Mouse (Mus musculus) limb, embryonic 11.5 days (tissue): ENCODE measurements at regions not wholly inside any gene's neighbourhood (a gene's known extent, or its start where the extent isn't known, plus 50 kb on each side); places are given as distances from the start of the nearest gene placed in this dataset.
"Not testable (repeated sequence)": the region's sequence is repeated elsewhere in the genome, so short reads cannot be mapped to it uniquely, and the experiment has no call there.

ENCODE experiments used
- ATAC-seq: fragments of 200-750 bp; cut with Nextera tagmentation; 2 replicates; pipeline ENCODE4 v1.8.0; 2017; ENCODE audit warnings: low read depth; ENCODE audit not compliant: insufficient number of reproducible peaks, low FRiP score, low TSS enrichment
- DNase-seq: peaks from one replicate; pipeline ENCODE4 v3.0.0-alpha.2; 2015; ENCODE audit warnings: low spot score
- H3K27ac ChIP-seq: fragments of 300-500 bp; sonication (generic); replicated peaks from 2 replicates; pipeline ENCODE4 v1.5.1; 2014; ENCODE audit warnings: low read depth, mild to moderate bottlenecking, low read length
- H3K27me3 ChIP-seq: fragments of 300-500 bp; sonication (generic); 2 replicates; pipeline ENCODE4 v1.6.1; 2014; ENCODE audit warnings: mild to moderate bottlenecking, low read length, mixed read lengths; ENCODE audit not compliant: control insufficient read depth, insufficient read depth
- H3K36me3 ChIP-seq: fragments of 300-500 bp; sonication (generic); 2 replicates; pipeline ENCODE4 v1.6.1; 2014; ENCODE audit warnings: mild to moderate bottlenecking, low read length, moderate library complexity, mixed read lengths; ENCODE audit not compliant: control insufficient read depth, insufficient read depth
- H3K4me1 ChIP-seq: fragments of 300-500 bp; sonication (generic); 2 replicates; pipeline ENCODE4 v1.6.1; 2014; ENCODE audit warnings: low read length, mixed read lengths; ENCODE audit not compliant: control insufficient read depth, insufficient read depth
- H3K4me2 ChIP-seq: fragments of 300-500 bp; sonication (generic); 2 replicates; pipeline ENCODE4 v1.6.1; 2014; ENCODE audit warnings: low read depth, mild to moderate bottlenecking, moderate library complexity; ENCODE audit not compliant: severe bottlenecking
- H3K4me3 ChIP-seq: fragments of 300-500 bp; sonication (generic); 2 replicates; pipeline ENCODE4 v1.5.1; 2014; ENCODE audit warnings: low read depth, low read length
- H3K9ac ChIP-seq: fragments of 300-500 bp; sonication (generic); 2 replicates; pipeline ENCODE4 v1.6.1; 2014; ENCODE audit warnings: mild to moderate bottlenecking, low read length
- H3K9me3 ChIP-seq: fragments of 300-500 bp; sonication (generic); 2 replicates; pipeline ENCODE4 v1.6.1; 2016; ENCODE audit warnings: low read length; ENCODE audit not compliant: control insufficient read depth
- WGBS: fragments of 180-500 bp; shearing (Covaris S2); extraction: QIAGEN DNeasy Blood & Tissue Kit; methylation state at CpG from one replicate; pipeline ENCODE4 v1.1.7; 2014; 5-methylcytosine and 5-hydroxymethylcytosine counted together

DNA sequence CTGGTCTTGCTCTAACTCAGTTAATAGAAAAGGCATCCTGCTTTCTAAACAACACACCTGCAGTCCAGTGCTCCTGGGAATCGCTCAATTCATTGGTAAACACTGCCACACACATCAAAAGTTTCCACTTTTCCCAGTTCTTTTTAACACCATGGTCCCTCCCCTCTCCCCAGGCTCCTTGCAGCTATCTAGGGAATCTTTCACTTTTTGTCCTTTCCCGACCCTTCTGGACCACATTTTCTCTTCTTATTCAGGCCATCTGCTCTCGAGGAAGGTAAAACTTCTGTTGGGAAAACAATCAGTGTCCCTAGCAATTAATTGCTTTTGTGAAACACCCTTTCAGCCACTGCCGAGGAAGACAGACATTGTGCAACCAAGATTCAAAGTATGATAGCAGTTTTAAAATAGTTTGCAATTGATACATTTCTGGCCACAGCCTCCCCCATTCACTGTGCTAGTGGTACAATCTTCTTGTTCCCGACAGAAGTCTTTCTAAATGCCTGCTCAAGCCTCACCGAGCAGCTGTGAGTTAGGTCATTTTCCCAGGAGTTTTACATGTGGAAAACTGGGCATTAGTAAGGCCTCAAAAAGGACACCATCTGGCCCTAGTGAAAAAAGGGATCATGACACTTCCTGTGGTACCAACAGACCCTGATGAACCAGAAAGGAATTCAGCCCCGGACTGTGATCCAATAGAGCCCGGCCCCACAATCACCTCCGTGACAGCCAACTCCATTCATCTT lies 347.4 kb upstream of the Pou3f2 start:
- Histone ChIP-seq H3K27ac (no peak overlapping the region), H3K4me2 (no peak overlapping the region), H3K27me3 (no peaks in the 10 kb centered on the region), H3K9me3 (no peaks in the 10 kb centered on the region), H3K36me3 (no peaks in the 10 kb centered on the region), H3K9ac (no peak overlapping the region), H3K4me3 (no peak overlapping the region), H3K4me1 (no peaks in the 10 kb centered on the region)
- WGBS = 23% methylated on average over 9 of the region's 9 CpGs
- DNase-seq (peak; percentile 21), ATAC-seq (no peak)

GRCm38 (mm10) chr4:22833851-22834440 lies 345.8 kb upstream of the Pou3f2 start:
- Histone ChIP-seq H3K27ac (no peak overlapping the region), H3K9me3 (no peaks in the 10 kb centered on the region), H3K27me3 (no peaks in the 10 kb centered on the region), H3K9ac (no peak overlapping the region), H3K4me1 (no peaks in the 10 kb centered on the region), H3K4me2 (no peak overlapping the region), H3K36me3 (no peaks in the 10 kb centered on the region), H3K4me3 (no peak overlapping the region)
- no peak for DNase-seq
- WGBS = 66% methylated on average over 1 of the region's 1 CpGs
- no peak for ATAC-seq

- no peaks in the 10 kb centered on the region for H3K36me3 ChIP-seq
- ATAC-seq (no peak), DNase-seq (no peak)
- no peaks in the 10 kb centered on the region for H3K27me3 ChIP-seq
- H3K4me2 ChIP-seq = no peak overlapping the region
- no peaks in the 10 kb centered on the region for H3K9me3 ChIP-seq
- H3K9ac ChIP-seq = no peak overlapping the region
- H3K4me1 ChIP-seq = no peaks in the 10 kb centered on the region
- H3K4me3 ChIP-seq = no peak overlapping the region
- no peak overlapping the region for H3K27ac ChIP-seq
- 49% methylated on average over 3 of the region's 3 CpGs for WGBS
Measured at GRCm38 (mm10) chr4:22803665-22804064, 315.5 kb upstream of the Pou3f2 start.

GRCm38 (mm10) chr4:22792826-22793225 lies 304.7 kb upstream of the Pou3f2 start:
- Histone ChIP-seq H3K9ac (no peak overlapping the region), H3K27ac (no peak overlapping the region), H3K36me3 (no peaks in the 10 kb centered on the region), H3K4me3 (no peak overlapping the region), H3K4me1 (no peaks in the 10 kb centered on the region), H3K27me3 (no peaks in the 10 kb centered on the region), H3K9me3 (no peaks in the 10 kb centered on the region), H3K4me2 (no peak overlapping the region)
- ATAC-seq (no peak), DNase-seq (no peak)
- 74% methylated on average over 1 of the region's 1 CpGs for WGBS

DNA sequence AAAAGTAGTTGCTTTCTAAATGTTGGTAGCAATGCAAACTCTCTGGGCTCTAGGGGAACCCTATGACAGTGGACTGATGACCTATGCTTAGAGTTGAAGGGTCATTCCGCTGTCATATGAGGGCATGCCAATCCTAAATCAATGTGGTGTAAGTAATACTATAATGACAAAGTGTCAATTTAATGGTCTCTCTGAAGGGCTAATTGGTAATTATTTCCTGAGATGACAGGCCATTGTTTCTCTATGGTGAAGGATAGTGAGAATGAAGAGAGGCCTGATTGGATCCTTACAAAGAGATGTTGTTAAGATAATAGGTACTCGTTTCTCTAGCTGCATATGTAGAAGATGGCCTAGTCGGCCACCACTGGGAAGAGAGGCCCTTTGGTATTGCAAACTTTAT lies 299.7 kb upstream of the Pou3f2 start:
- no peak for DNase-seq
- Histone ChIP-seq H3K4me1 (no peaks in the 10 kb centered on the region), H3K9me3 (no peaks in the 10 kb centered on the region), H3K27me3 (no peaks in the 10 kb centered on the region), H3K4me2 (no peak overlapping the region), H3K9ac (no peak overlapping the region), H3K27ac (no peak overlapping the region), H3K4me3 (no peak overlapping the region), H3K36me3 (no peaks in the 10 kb centered on the region)
- no peak for ATAC-seq
- WGBS = 68% methylated on average over 3 of the region's 3 CpGs

GRCm38 (mm10) chr4:22763026-22763425 lies 274.9 kb upstream of the Pou3f2 start:
- H3K9me3 ChIP-seq, H3K27me3 ChIP-seq, H3K4me3 ChIP-seq, ATAC-seq, H3K4me1 ChIP-seq, H3K27ac ChIP-seq, H3K36me3 ChIP-seq, H3K9ac ChIP-seq, H3K4me2 ChIP-seq, DNase-seq: not testable (repeated sequence)
- WGBS = 97% methylated on average over 4 of the region's 4 CpGs
